Mouse (Mus musculus) spleen, adult 2 months (tissue): ENCODE results near the gene Galc. TPM values are rescaled to one million over a fixed set of nuclear protein-coding genes. Genes with fewer than 3 reads are reported as not detected.

Source experiments
- DNase-seq, 2 experiments: peaks; one replicate each; pipeline versions ENCODE4 v3.0.0 to v3.0.0-alpha.2; 2012 to 2021; ENCODE audit warnings: low spot score in 2 of 2, low read depth in 1 of 2
- H3K27ac ChIP-seq: fragments of 200-500 bp; 2 replicates; pipeline ENCODE4 v1.5.1; 2012; ENCODE audit warnings: low read length, inconsistent platforms; ENCODE audit not compliant: insufficient read depth
- H3K27me3 ChIP-seq: fragments of 200-500 bp; 2 replicates; pipeline ENCODE4 v1.6.1; 2012; ENCODE audit warnings: mild to moderate bottlenecking, moderate library complexity, low read length, inconsistent platforms; ENCODE audit not compliant: control insufficient read depth, insufficient read depth
- H3K36me3 ChIP-seq: fragments of 200-500 bp; 2 replicates; pipeline ENCODE4 v1.6.1; 2012; ENCODE audit warnings: mild to moderate bottlenecking, low read length, inconsistent platforms; ENCODE audit not compliant: control insufficient read depth, insufficient read depth
- H3K4me1 ChIP-seq: fragments of 200-500 bp; 2 replicates; pipeline ENCODE4 v1.6.1; 2011; ENCODE audit warnings: inconsistent platforms; ENCODE audit not compliant: control insufficient read depth, insufficient read depth, insufficient read length
- H3K4me3 ChIP-seq: fragments of 200-500 bp; 2 replicates; pipeline ENCODE4 v1.5.1; 2011; ENCODE audit warnings: mild to moderate bottlenecking, inconsistent platforms; ENCODE audit not compliant: insufficient read depth, insufficient read length; ENCODE audit errors: extremely low read depth
- CTCF ChIP-seq: fragments of 200-500 bp; IDR thresholded peaks from 2 replicates; pipeline ENCODE4 v1.5.1; 2011; ENCODE audit warnings: mild to moderate bottlenecking, inconsistent platforms; ENCODE audit not compliant: insufficient read depth, insufficient read length, insufficient replicate concordance; ENCODE audit errors: extremely low read depth
- POLR2A ChIP-seq: fragments of 200-500 bp; IDR thresholded peaks from 2 replicates; pipeline ENCODE4 v1.6.1; 2011; ENCODE audit warnings: low read depth, low read length, inconsistent platforms
- WGBS: fragments of 180-500 bp; shearing (Covaris S2); methylation state at CpG from one replicate; pipeline ENCODE4 v1.1.7; 2018; 5-methylcytosine and 5-hydroxymethylcytosine counted together
- polyA plus RNA-seq: library from polyadenylated mRNA; depleted of rRNA; stranded (reverse); fragments of >200 nt; gene quantifications from 2 replicates; pipeline ENCODE4 v1.2.3, GENCODE M21; 2012

Gene Galc
- polyA plus RNA-seq, 1 experiment: 4.9 TPM

- peaks cover 6% of the 10 kb centered on the region; the same call in 1 of the 2 replicates for H3K36me3 ChIP-seq
- H3K4me3 ChIP-seq: peak overlapping the region; percentile 30
- H3K27ac ChIP-seq: no peak overlapping the region; the same call in 1 of the 2 replicates
- 17% methylated on average over 12 of the region's 12 CpGs for WGBS
- no peaks in the 10 kb centered on the region for H3K27me3 ChIP-seq
- H3K4me1 ChIP-seq: peaks cover 22% of the 10 kb centered on the region; the same call in 1 of the 2 replicates
- DNase-seq: no peak
- TF ChIP-seq CTCF (no peak), POLR2A (no peak)
Measured at GRCm38 (mm10) chr12:98270810-98271566, 11.7 kb upstream of the Galc start.

GRCm38 (mm10) chr12:98269791-98270745 is 10.8 kb upstream of the Galc start:
- peaks cover 22% of the 10 kb centered on the region; the same call in 1 of the 2 replicates for H3K4me1 ChIP-seq
- H3K27ac ChIP-seq: peak overlapping the region; percentile 89
- DNase-seq: no peak
- TF ChIP-seq CTCF (no peak), POLR2A (no peak)
- peaks cover under 1% of the 10 kb centered on the region; the same call in 1 of the 2 replicates for H3K36me3 ChIP-seq
- H3K4me3 ChIP-seq: peak overlapping the region; percentile 62
- WGBS: 5% methylated on average over 17 of the region's 17 CpGs
- H3K27me3 ChIP-seq: no peaks in the 10 kb centered on the region

GRCm38 (mm10) chr12:98268441-98269369 is 9.4 kb upstream of the Galc start, which contains the start of gene Gpr65:
Gene Gpr65, plus strand, starts transcription at chr12:98268635.
- H3K4me1 ChIP-seq: peaks cover 22% of the 10 kb centered on the region; the same call in 1 of the 2 replicates
- peak within 1 kb of the TSS; percentile 89 for H3K27ac ChIP-seq
- TF ChIP-seq CTCF (no peak), POLR2A (no peak)
- H3K4me3 ChIP-seq: peak within 1 kb of the TSS; percentile 62
- 19% methylated on average over 13 of the region's 13 CpGs for WGBS
- H3K27me3 ChIP-seq: no peaks in the 10 kb centered on the region
- H3K36me3 ChIP-seq: no peaks in the 10 kb centered on the region; the same call in 1 of the 2 replicates
- no peak for DNase-seq

- TF ChIP-seq CTCF (no peak), POLR2A (no peak)
- WGBS: 85% methylated on average over 9 of the region's 9 CpGs
Measured at GRCm38 (mm10) chr12:98265697-98266096, 6.4 kb upstream of the Galc start.

GRCm38 (mm10) chr12:98259518-98259852 is 226 bp upstream of the Galc start:
- no peak for TF ChIP-seq POLR2A
- no peak for TF ChIP-seq CTCF
- WGBS: under 1% methylated on average over 12 of the region's 12 CpGs
- no peak for DNase-seq
- Histone ChIP-seq H3K27ac (0 out of 2 replicates have a peak overlapping the region, but pooled peaks have one; percentile 1), H3K4me3 (peak overlapping the region; percentile 96), H3K27me3 (no peaks in the 10 kb centered on the region), H3K4me1 (peaks cover 2% of the 10 kb centered on the region; the same call in 1 of the 2 replicates), H3K36me3 (no peaks in the 10 kb centered on the region; the same call in 1 of the 2 replicates)

More at GRCm38 (mm10) chr12:98265697-98266096, 6.4 kb upstream of the Galc start:
- Histone ChIP-seq H3K4me3 (no peak overlapping the region), H3K27ac (no peak overlapping the region; the same call in 1 of the 2 replicates), H3K36me3 (no peaks in the 10 kb centered on the region), H3K27me3 (no peaks in the 10 kb centered on the region), H3K4me1 (peaks cover 12% of the 10 kb centered on the region; the same call in 1 of the 2 replicates)
- no peak for DNase-seq

GRCm38 (mm10) chr12:98258371-98258844 is 851 bp downstream of the Galc start:
- peak overlapping the region; percentile 96 for H3K4me3 ChIP-seq
- peaks cover 2% of the 10 kb centered on the region; the same call in 1 of the 2 replicates for H3K4me1 ChIP-seq
- no peaks in the 10 kb centered on the region; the same call in 1 of the 2 replicates for H3K36me3 ChIP-seq
- no peak overlapping the region for H3K27ac ChIP-seq
- WGBS: 6% methylated on average over 8 of the region's 8 CpGs
- TF ChIP-seq CTCF: no peak
- TF ChIP-seq POLR2A: no peak
- no peaks in the 10 kb centered on the region for H3K27me3 ChIP-seq
- DNase-seq: no peak
